ENCODE assay signal across 20 mouse cellular contexts in genomic region chr13:30557751-30558150, GRCm38 (mm10). TPM values are rescaled to one million over a fixed set of nuclear protein-coding genes. Genes with fewer than 3 reads are reported as not detected.
DNase-seq lines count a peak whose midpoint lies in the region; TF ChIP-seq lines count a peak whose summit lies in the region.
"Had no signal": no experiment of that assay in that cellular context is flagged by ENCODE, and none has a peak within 500 bp of the region (broad histone marks: within the 10 kb centered on the region; RNA-seq: fewer than 3 reads in every experiment).

No protein-coding gene starts in this region.

- H3K79me2 ChIP-seq in CH12.LX (replicated peaks; ENCODE audit: control insufficient read depth, extremely low read depth, insufficient read depth, poor library complexity, severe bottlenecking): no peaks in the 10 kb centered on the region

- dilution Hi-C loops in CH12.LX (cut with MboI; ENCODE audit: extremely low pct_ligation_motif_present, extremely low pct_unique_long_range_greater_than_20kb, low sequenced_read_pairs): no loop called here

- peaks cover 34 to 84% of the 10 kb centered on the region in 2 experiments for H3K4me1 ChIP-seq in CH12.LX (ENCODE audit: control insufficient read depth in 1 of 2, insufficient read depth in 2 of 2)

- H3K36me3 ChIP-seq in CH12.LX (replicated peaks in 1 of 2; ENCODE audit: control insufficient read depth in 1 of 2, insufficient read depth in 1 of 2, low read length in 1 of 2): no peaks in the 10 kb centered on the region
- H3K36me3 ChIP-seq: G1E had no signal

- TF ChIP-seq CTCF in CH12.LX (conservative IDR thresholded peaks at IDR 0.05 in 1 of 2, IDR thresholded peaks at IDR 0.05 in 1 of 2; ENCODE audit: low read depth in 2 of 2, low read length in 2 of 2): no peak

- no peaks in the 10 kb centered on the region for H3K9me3 ChIP-seq in CH12.LX (replicated peaks; ENCODE audit: low read length)
- H3K9me3 ChIP-seq: G1E had no signal

- no peak for TF ChIP-seq POLR2A in CH12.LX (IDR thresholded peaks at IDR 0.05; ENCODE audit: low read depth, low read length)

- no peak overlapping the region for H3K4me3 ChIP-seq in CH12.LX (replicated peaks in 1 of 3; ENCODE audit: low read depth in 2 of 3, low read length in 2 of 3, poor library complexity in 1 of 3)

- peak overlapping the region; percentile 32 for H3K4me2 ChIP-seq in CH12.LX (ENCODE audit: insufficient read depth, low read depth, poor library complexity, severe bottlenecking)

- DNase-seq in heart, adult 11 months: peak; percentile 42
- DNase-seq in heart, postnatal 25 days (ENCODE audit: low spot score): no peak
- peak; percentile 15 for DNase-seq in thymus, postnatal 0 days (ENCODE audit: low spot score)
- no peak for DNase-seq in thymus, postnatal 36 days
- DNase-seq in A20 (ENCODE audit: low read depth, low spot score) (peak; percentile 53), CH12.LX (ENCODE audit: extremely low read depth) (no peak)
- DNase-seq in adrenal gland, postnatal 36 days: no peak
- DNase-seq in adrenal gland, postnatal 10 days: no peak
- DNase-seq: adrenal gland, adult 2 months; adrenal gland, adult 8-10 months; adrenal gland, postnatal 14 days; adrenal gland, postnatal 25 days; B cell, adult 2 months; cerebellum, adult 11 months; cerebellum, adult 11-12 months; cerebellum, adult 18-20 months; cerebellum, adult 2 months; cerebellum, adult 8-10 months; cerebellum, adult 9-10 months had no signal

- H3K27ac ChIP-seq in CH12.LX (ENCODE audit: insufficient read depth, low read depth): peak overlapping the region; percentile 34; the same call in 1 of the 2 replicates

- in situ Hi-C loops in CH12.LX (cut with MboI; ENCODE audit: low pct_ligation_motif_present, low pct_unique_long_range_greater_than_20kb, low sequenced_read_pairs): loop anchor here (10.0 to 25.0 kb wide), 5 partner anchors 327 to 1080 kb away; partner anchors contain the start of gene Foxf2

- no peak for TF ChIP-seq RAD21 in CH12.LX (IDR thresholded peaks at IDR 0.05; ENCODE audit: low read depth, low read length)

- peak; percentile 78 for TF ChIP-seq EP300 in CH12.LX (IDR thresholded peaks at IDR 0.05; ENCODE audit: low read length)

- H3K27me3 ChIP-seq in CH12.LX (replicated peaks): no peaks in the 10 kb centered on the region

- peak overlapping the region; percentile 15; the same call in 1 of the 2 replicates for H3K9ac ChIP-seq in CH12.LX (ENCODE audit: insufficient read depth, low read depth)

- intact Hi-C loops in heart, postnatal 25 days (cut with DNase I): no loop called here

TF ChIP-seq in CH12.LX, 34 proteins besides CTCF, POLR2A, EP300 and RAD21:
- no peak for TF ChIP-seq JUN (IDR thresholded peaks at IDR 0.05; ENCODE audit: insufficient read depth, low read depth, low read length)
- TF ChIP-seq MAX (IDR thresholded peaks at IDR 0.05; ENCODE audit: low read length): no peak
- TF ChIP-seq MAZ (IDR thresholded peaks at IDR 0.05; ENCODE audit: low read depth, low read length): peak; percentile 48; the same call in 1 of the 2 replicates
- peak; percentile 76 for TF ChIP-seq TCF12 (IDR thresholded peaks at IDR 0.05; ENCODE audit: low read depth, low read length)
- TF ChIP-seq RCOR1 (conservative IDR thresholded peaks at IDR 0.05; ENCODE audit: low read depth, low read length): 0 out of 2 replicates have a peak, but pooled peaks have one; percentile 19
- 0 out of 2 replicates have a peak, but pooled peaks have one; percentile 26 for TF ChIP-seq SIN3A (IDR thresholded peaks at IDR 0.05; ENCODE audit: low read length)
- TF ChIP-seq IRF4 (IDR thresholded peaks at IDR 0.05; ENCODE audit: low read depth, low read length): peak; percentile 69
- peak; percentile 46; the same call in 1 of the 2 replicates for TF ChIP-seq ETS1 (conservative IDR thresholded peaks at IDR 0.05; ENCODE audit: low read depth, low read length)
- no peak for TF ChIP-seq KAT2A (IDR thresholded peaks at IDR 0.05; ENCODE audit: insufficient replicate concordance, low read length)
- no peak for TF ChIP-seq PAX5 (IDR thresholded peaks at IDR 0.05; ENCODE audit: low read length)
- TF ChIP-seq MEF2A (IDR thresholded peaks at IDR 0.05; ENCODE audit: borderline replicate concordance, low read depth, low read length): peak; percentile 73; the same call in 1 of the 2 replicates
- 0 out of 2 replicates have a peak, but pooled peaks have one; percentile 43 for TF ChIP-seq CHD2 (IDR thresholded peaks at IDR 0.05; ENCODE audit: low read length)
- TF ChIP-seq BHLHE40 (IDR thresholded peaks at IDR 0.05; ENCODE audit: low read depth, low read length): peak; percentile 48; the same call in 1 of the 2 replicates
- TF ChIP-seq USF1 (IDR thresholded peaks at IDR 0.05; ENCODE audit: low read depth, low read length): no peak
- TF ChIP-seq GABPA (IDR thresholded peaks at IDR 0.05; ENCODE audit: insufficient replicate concordance, low read depth, low read length): no peak
TF ChIP-seq in CH12.LX: peak in this region for 9.

RNA-seq across cellular contexts. Expression of gene Uqcrfs1, which starts 12.6 kb away (rescaled TPM):
- 1,000 to 10,000 TPM; 1,260 to 1,275 TPM for total RNA-seq in heart, postnatal 25 days (2021)
- 273 and 282 TPM in 2 replicates for polyA plus RNA-seq in thymus, postnatal 0 days (2015; fragmentation: Nextera tagmentation; extraction: Ambion mirVana)
- total RNA-seq in CH12.LX (2012; rRNA removed) (154 and 171 TPM in 2 replicates), CH12.LX (2014; rRNA removed) (292 and 297 TPM in 2 replicates)
- polyA plus RNA-seq in CH12.LX (2012; ENCODE audit: insufficient read length, low read depth): 169 and 173 TPM in 2 replicates
- 100 to 1,000 TPM; 343 to 370 TPM for total RNA-seq in adrenal gland, postnatal 36 days (2021)
- 100 to 1,000 TPM; 621 to 635 TPM for total RNA-seq in adrenal gland, postnatal 10 days (2021)

Comparison
In these comparisons a context has a peak if more than half of its experiments do, and no peak if none do; other contexts are left out.
1. DNase-seq: peak in heart, adult 11 months (single experiment), thymus, postnatal 0 days (single experiment) and A20 (single experiment); none in heart, postnatal 25 days (single experiment), thymus, postnatal 36 days (0 of 2), CH12.LX (single experiment), adrenal gland, postnatal 36 days (0 of 2) and adrenal gland, postnatal 10 days (single experiment).